Mouse (Mus musculus) adipocyte (in vitro differentiated cells): ENCODE results near the gene Msmp.

Experiments used
- DNase-seq: peaks from one replicate; pipeline ENCODE4 v3.0.0-alpha.2; 2016; ENCODE audit warnings: low spot score

Gene Msmp

GRCm38 (mm10) chr4:43593453-43593852 lies 9.2 kb upstream of the Msmp start:
- DNase-seq = no peak

GRCm38 (mm10) chr4:43591961-43592360 lies 7.7 kb upstream of the Msmp start:
- DNase-seq = no peak

GRCm38 (mm10) chr4:43591543-43591942 lies 7.2 kb upstream of the Msmp start:
- DNase-seq = no peak

- DNase-seq = no peak
Observed at GRCm38 (mm10) chr4:43587681-43588080, 3.4 kb upstream of the Msmp start.

- no peak for DNase-seq
Observed at GRCm38 (mm10) chr4:43586411-43586810, 2.1 kb upstream of the Msmp start.

GRCm38 (mm10) chr4:43585682-43586081 lies 1.4 kb upstream of the Msmp start:
- no peak for DNase-seq

- no peak for DNase-seq
Observed at GRCm38 (mm10) chr4:43583421-43583820, 873 bp downstream of the Msmp start.

- DNase-seq = no peak
Observed at GRCm38 (mm10) chr4:43582241-43582640, 2.1 kb downstream of the Msmp start.

GRCm38 (mm10) chr4:43581381-43581780 lies 2.9 kb downstream of the Msmp start:
- DNase-seq = no peak

- no peak for DNase-seq
Observed at GRCm38 (mm10) chr4:43580721-43581120, 3.6 kb downstream of the Msmp start.

GRCm38 (mm10) chr4:43579731-43580130 lies 4.6 kb downstream of the Msmp start:
- DNase-seq = peak; percentile 28

GRCm38 (mm10) chr4:43579256-43579655 lies 5.0 kb downstream of the Msmp start:
- no peak for DNase-seq

- peak; percentile 77 for DNase-seq
Observed at GRCm38 (mm10) chr4:43578376-43579204, 5.7 kb downstream of the Msmp start, which contains the start of the genes Rgp1 and Gba2. TSS of gene Rgp1 (plus strand) at chr4:43578715. TSS of gene Gba2 (minus strand) at chr4:43578873.

GRCm38 (mm10) chr4:43577237-43577881 lies 6.9 kb downstream of the Msmp start:
- no peak for DNase-seq

- no peak for DNase-seq
Observed at GRCm38 (mm10) chr4:43575356-43575755, 8.9 kb downstream of the Msmp start.

- DNase-seq = no peak
Observed at GRCm38 (mm10) chr4:43573561-43573960, 10.7 kb downstream of the Msmp start.

- no peak for DNase-seq
Observed at GRCm38 (mm10) chr4:43571395-43572045, 12.8 kb downstream of the Msmp start.

- no peak for DNase-seq
Observed at GRCm38 (mm10) chr4:43567140-43567539, 17.2 kb downstream of the Msmp start.

- peak; percentile 36 for DNase-seq
Observed at GRCm38 (mm10) chr4:43564231-43564630, 20.1 kb downstream of the Msmp start.

GRCm38 (mm10) chr4:43563601-43563875 lies 20.8 kb downstream of the Msmp start:
- DNase-seq = no peak

GRCm38 (mm10) chr4:43562769-43563600 lies 21.3 kb downstream of the Msmp start:
- no peak for DNase-seq
